Mouse (Mus musculus) heart, adult 9 months (tissue): ENCODE data around the gene Galnt2.

ENCODE experiments used
- DNase-seq, 2 experiments: peaks; one replicate each; pipeline ENCODE4 v3.0.0; 2022; ENCODE audit warnings: low spot score in 2 of 2

The Galnt2 gene

DNA sequence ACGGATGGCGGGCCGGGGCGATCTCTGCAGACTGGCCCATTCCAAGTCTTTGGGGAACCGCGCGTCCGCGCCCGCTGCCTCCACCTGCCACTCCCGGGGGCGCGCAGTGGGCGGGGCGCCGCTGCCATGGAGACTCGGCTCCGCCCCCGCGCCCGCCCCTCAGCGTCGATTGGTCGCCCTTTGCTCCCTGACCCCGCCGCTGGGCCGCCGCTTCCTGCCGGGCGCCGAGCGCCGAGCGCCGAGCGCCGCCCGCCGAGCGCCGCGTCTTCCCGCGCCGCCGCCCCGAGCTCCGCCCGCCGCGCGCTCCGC is at the start of gene Galnt2:
TSS of gene Galnt2 (plus strand) at position 216 of the 309 bp plus-strand sequence.
- peak; percentile 86 to 89 for DNase-seq

- no peak for DNase-seq
Observed at GRCm38 (mm10) chr8:124181751-124182150, 49.4 kb upstream of the Galnt2 start.

GRCm38 (mm10) chr8:124182224-124182623 is 49.0 kb upstream of the Galnt2 start:
- DNase-seq: peak; percentile 54 to 74

- DNase-seq: peak in 1 of 2 experiments; percentile 43
Observed at GRCm38 (mm10) chr8:124184078-124184477, 47.1 kb upstream of the Galnt2 start.

GRCm38 (mm10) chr8:124184507-124184906 is 46.7 kb upstream of the Galnt2 start:
- no peak for DNase-seq

DNA sequence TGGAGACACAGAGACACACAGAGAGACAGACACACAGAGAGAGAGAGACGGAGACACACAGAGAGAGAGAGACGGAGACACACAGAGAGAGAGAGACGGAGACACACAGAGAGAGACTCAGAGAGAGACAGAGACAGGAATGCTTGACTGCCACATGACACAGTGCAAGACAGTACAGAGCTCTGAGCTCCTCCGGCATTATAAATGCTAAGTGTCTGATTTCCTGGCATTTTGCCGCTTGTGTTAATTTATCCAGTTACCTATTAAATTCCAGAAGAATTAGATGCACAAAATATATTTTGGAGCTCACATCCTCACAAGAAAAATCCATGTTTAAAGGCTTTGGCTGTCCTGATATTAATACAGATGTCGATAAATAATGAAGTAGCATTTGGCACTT is 46.1 kb upstream of the Galnt2 start:
- DNase-seq: no peak

- DNase-seq: no peak
Observed at GRCm38 (mm10) chr8:124190388-124190787, 40.8 kb upstream of the Galnt2 start.

DNA sequence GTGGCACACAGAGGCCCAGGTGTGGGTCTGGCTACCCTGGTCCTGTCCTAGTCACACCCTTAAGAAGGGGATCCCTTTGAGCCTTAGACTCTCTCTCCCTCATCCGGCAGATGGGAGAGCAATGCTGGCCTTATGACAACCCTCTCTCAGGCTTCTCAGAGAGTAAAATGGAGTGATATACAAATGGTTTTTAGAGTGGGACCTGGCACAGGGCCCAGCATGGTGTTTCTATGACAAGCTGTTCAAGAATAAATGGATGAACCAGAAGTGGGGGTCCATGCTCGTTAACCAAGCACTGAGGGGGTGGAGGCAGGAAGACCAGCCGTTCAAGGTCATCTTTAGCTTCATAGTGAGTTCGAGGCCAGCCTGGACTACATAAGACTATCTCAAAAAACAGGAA is 38.9 kb upstream of the Galnt2 start:
- no peak for DNase-seq

- DNase-seq: peak; percentile 81 to 84
Observed at GRCm38 (mm10) chr8:124192976-124193375, 38.2 kb upstream of the Galnt2 start.

DNA sequence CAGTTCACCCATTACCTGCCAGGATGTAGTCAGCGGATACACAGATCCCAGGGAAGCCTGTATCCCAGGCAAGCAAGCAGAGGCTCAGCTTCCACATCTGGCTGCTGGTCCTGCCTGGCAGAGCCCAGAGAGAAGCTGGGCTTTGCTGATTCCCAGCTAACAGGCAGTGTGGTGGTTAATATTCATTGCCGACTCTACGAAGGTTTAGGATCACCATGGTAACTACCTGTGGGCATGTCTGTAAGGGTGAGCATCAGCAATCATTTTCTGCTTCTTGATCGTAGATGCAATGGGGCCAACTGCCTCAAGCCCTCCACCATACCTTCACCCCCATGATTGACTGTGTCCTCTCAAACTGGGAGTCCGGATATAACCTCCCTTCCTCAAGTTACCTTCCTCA is 37.2 kb upstream of the Galnt2 start:
- no peak for DNase-seq

- DNase-seq: peak; percentile 64
Observed at GRCm38 (mm10) chr8:124196195-124196594, 35.0 kb upstream of the Galnt2 start.

- DNase-seq: no peak
Observed at GRCm38 (mm10) chr8:124196797-124197196, 34.4 kb upstream of the Galnt2 start.

- DNase-seq: no peak
Observed at GRCm38 (mm10) chr8:124198230-124198629, 33.0 kb upstream of the Galnt2 start.

GRCm38 (mm10) chr8:124200400-124200799 is 30.8 kb upstream of the Galnt2 start:
- DNase-seq: no peak

DNA sequence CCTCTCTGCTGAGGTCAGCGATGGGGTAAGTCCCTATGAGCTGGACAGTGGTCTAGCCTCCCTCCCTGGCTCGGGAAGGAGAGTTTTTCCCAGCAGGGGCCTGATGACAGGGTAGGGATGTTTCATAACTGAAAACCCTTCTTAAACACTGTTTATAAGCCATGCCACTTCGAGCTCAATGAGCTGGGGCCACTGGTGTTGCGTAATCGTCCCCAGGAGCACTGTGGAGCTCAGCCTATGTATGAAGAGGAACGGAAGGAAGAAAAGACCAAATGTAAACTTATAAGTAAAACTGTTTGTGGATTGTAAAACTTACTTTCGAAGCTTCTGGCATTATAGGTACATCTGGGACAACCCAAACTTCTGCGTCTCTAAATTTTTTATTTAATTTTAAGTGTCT is 29.5 kb upstream of the Galnt2 start:
- DNase-seq: no peak

GRCm38 (mm10) chr8:124202895-124203294 is 28.3 kb upstream of the Galnt2 start:
- DNase-seq: no peak

GRCm38 (mm10) chr8:124204001-124204601 is 27.1 kb upstream of the Galnt2 start:
- no peak for DNase-seq

DNA sequence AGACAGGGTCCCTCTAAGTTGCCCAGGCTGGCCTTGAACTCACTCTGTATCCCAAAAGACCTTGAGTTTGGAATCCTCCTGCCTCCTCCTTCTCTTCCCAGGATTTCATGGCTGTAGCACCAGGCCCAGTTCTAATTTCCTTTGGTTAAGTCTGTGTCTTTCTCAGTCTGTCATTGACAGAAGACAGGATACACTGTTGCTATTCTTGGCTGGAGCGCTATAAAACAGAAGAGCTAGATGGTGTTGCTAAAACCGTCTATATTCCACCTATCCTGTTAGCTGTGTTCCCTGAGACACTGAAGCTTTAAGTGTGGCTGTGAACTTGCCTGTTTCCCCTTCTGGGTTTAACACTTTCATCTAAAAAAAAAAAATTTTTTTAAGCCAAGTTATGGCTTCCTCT is 19.0 kb upstream of the Galnt2 start:
- no peak for DNase-seq

- DNase-seq: no peak
Observed at GRCm38 (mm10) chr8:124216951-124217350, 14.2 kb upstream of the Galnt2 start.

DNA sequence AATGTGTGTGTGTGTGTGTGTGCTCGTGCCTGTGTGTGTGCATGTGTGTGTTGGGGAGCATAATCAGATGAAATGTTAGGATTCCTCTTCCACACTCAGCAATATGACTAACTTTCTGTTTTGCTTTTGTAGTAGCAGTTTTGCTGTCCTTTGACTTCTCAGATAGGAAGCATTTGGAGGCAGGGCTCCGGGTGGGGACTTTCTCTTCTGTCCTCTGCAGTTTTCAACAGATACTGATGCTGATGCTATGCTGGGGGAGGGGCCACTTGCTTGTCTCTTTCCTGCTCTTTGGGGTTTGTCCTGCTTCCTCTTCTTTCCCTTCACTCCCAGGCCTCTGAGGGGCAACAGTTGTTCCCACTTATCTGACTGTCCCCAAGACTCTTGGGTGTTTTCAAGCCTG is 1.3 kb upstream of the Galnt2 start:
- no peak for DNase-seq

GRCm38 (mm10) chr8:124230496-124231175 is 555 bp upstream of the Galnt2 start:
- DNase-seq: no peak

DNA sequence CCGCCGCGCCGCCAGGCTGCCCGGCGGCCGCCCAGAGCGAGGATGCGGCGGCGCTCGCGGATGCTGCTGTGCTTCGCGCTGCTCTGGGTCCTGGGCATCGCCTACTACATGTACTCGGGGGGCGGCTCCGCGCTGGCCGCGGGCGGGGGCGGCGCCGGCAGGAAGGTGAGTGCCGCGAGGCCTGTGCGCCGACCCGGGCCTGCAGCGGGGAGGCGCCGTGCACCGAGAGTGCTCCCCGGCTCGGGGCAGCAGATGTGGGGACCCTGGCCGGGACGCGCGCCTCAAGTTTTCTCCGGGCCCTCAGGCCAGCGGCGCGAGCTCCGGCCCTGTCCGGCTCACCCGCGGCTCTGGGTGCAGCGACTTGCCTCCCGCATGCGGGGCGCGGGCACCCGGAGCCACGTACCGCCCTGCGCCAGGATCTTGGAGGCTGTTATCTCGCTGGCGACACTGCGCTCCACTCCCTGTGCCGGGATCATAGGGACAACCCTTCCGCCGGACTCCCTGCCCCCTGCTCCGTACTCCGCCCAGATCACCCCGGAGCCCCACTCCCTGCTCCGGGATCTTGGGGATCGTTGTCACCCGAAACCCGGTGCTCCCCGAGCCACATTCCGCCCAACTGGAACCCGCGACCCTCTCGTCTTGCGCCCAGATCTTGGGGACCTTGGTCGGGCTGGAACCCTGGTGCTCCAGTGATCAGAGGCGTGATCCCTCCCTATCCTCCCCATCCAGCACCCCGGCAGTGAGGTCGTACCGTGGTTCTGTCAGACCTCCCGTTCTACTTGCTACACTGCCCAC is 491 bp downstream of the Galnt2 start:
- DNase-seq: peak; percentile 56 to 62

- no peak for DNase-seq
Observed at GRCm38 (mm10) chr8:124232280-124232600, 1.0 kb downstream of the Galnt2 start.
